Mouse (Mus musculus) forebrain, embryonic 14.5 days (tissue): Measurements from ENCODE around the gene Arhgap6. TPM values are rescaled to one million over a fixed set of nuclear protein-coding genes. Genes with fewer than 3 reads are reported as not detected.

Experiments used
- ATAC-seq: fragments of 200-750 bp; cut with Nextera tagmentation; 2 replicates; pipeline ENCODE4 v1.8.0; 2017; ENCODE audit warnings: mild to moderate bottlenecking, moderate library complexity
- DNase-seq: peaks from one replicate; pipeline ENCODE4 v3.0.0-alpha.2; 2015; ENCODE audit warnings: low spot score
- H3K27ac ChIP-seq: fragments of 300-500 bp; sonication (generic); 2 replicates; pipeline ENCODE4 v1.5.1; 2014; ENCODE audit warnings: low read depth, mild to moderate bottlenecking, control low read depth, low read length, moderate library complexity
- H3K27me3 ChIP-seq: fragments of 300-500 bp; sonication (generic); replicated peaks from 2 replicates; pipeline ENCODE4 v1.6.1; 2014; ENCODE audit warnings: low read length, control low read depth, mixed read lengths; ENCODE audit not compliant: control insufficient read depth, insufficient read depth
- H3K36me3 ChIP-seq: fragments of 300-500 bp; sonication (generic); 2 replicates; pipeline ENCODE4 v1.6.1; 2014; ENCODE audit warnings: low read length, control low read depth; ENCODE audit not compliant: control insufficient read depth, insufficient read depth
- H3K4me1 ChIP-seq: fragments of 300-500 bp; sonication (generic); 2 replicates; pipeline ENCODE4 v1.6.1; 2014; ENCODE audit warnings: antibody characterized with exemption, low read length, control low read depth; ENCODE audit not compliant: control insufficient read depth, insufficient read depth
- H3K4me2 ChIP-seq: fragments of 300-500 bp; sonication (generic); 2 replicates; pipeline ENCODE4 v1.6.1; 2014; ENCODE audit warnings: mild to moderate bottlenecking, control low read depth, low read length
- H3K4me3 ChIP-seq: fragments of 300-500 bp; sonication (generic); 2 replicates; pipeline ENCODE4 v1.5.1; 2014; ENCODE audit warnings: low read depth, low read length, control low read depth
- H3K9ac ChIP-seq: fragments of 300-500 bp; sonication (generic); 2 replicates; pipeline ENCODE4 v1.6.1; 2014; ENCODE audit warnings: mild to moderate bottlenecking, low read length, control low read depth, moderate library complexity
- H3K9me3 ChIP-seq: fragments of 300-500 bp; sonication (generic); replicated peaks from 2 replicates; pipeline ENCODE4 v1.6.1; 2016; ENCODE audit warnings: low read length, control low read depth, mixed read lengths; ENCODE audit not compliant: control insufficient read depth
- WGBS: fragments of 180-500 bp; shearing (Covaris S2); extraction: QIAGEN DNeasy Blood & Tissue Kit; methylation state at CpG from one replicate; pipeline ENCODE4 v1.1.7; 2014; 5-methylcytosine and 5-hydroxymethylcytosine counted together
- polyA plus RNA-seq: library from polyadenylated mRNA; unstranded; fragments of >200 nt; fragmentation: Nextera tagmentation; extraction: Ambion mirVana; gene quantifications from 2 replicates; pipeline ENCODE4 v1.2.1, GENCODE M21; 2014

Arhgap6 gene
- polyA plus RNA-seq, 1 experiment from 2014 or later, result 0.51 TPM

- no peak overlapping the region for H3K27ac ChIP-seq
- H3K4me1 ChIP-seq, result no peaks in the 10 kb centered on the region
- no peak for DNase-seq
- H3K27me3 ChIP-seq, result no peaks in the 10 kb centered on the region
- ATAC-seq, result no peak
- no peak overlapping the region for H3K9ac ChIP-seq
- WGBS, result 88% methylated on average over 3 of the region's 3 CpGs
- H3K4me2 ChIP-seq, result no peak overlapping the region
- H3K36me3 ChIP-seq, result no peaks in the 10 kb centered on the region
- no peaks in the 10 kb centered on the region for H3K9me3 ChIP-seq
- no peak overlapping the region for H3K4me3 ChIP-seq
These were observed 315.1 kb downstream of the Arhgap6 start for GRCm38 (mm10) chrX:169110031-169110430.

GRCm38 (mm10) chrX:169112662-169113061, 317.8 kb downstream of the Arhgap6 start:
- no peak overlapping the region for H3K27ac ChIP-seq
- ATAC-seq, result no peak
- H3K36me3 ChIP-seq, result no peaks in the 10 kb centered on the region
- no peaks in the 10 kb centered on the region for H3K27me3 ChIP-seq
- no peaks in the 10 kb centered on the region for H3K9me3 ChIP-seq
- H3K4me3 ChIP-seq, result no peak overlapping the region
- no peak for DNase-seq
- no peaks in the 10 kb centered on the region for H3K4me1 ChIP-seq
- no peak overlapping the region for H3K9ac ChIP-seq
- H3K4me2 ChIP-seq, result no peak overlapping the region
- 72% methylated on average over 4 of the region's 4 CpGs for WGBS

GRCm38 (mm10) chrX:169123115-169123772, 328.3 kb downstream of the Arhgap6 start:
- WGBS, result 86% methylated on average over 4 of the region's 4 CpGs
- H3K9ac ChIP-seq, result no peak overlapping the region
- no peak for ATAC-seq

GRCm38 (mm10) chrX:169123773-169124151, 328.9 kb downstream of the Arhgap6 start:
- 81% methylated on average over 3 of the region's 3 CpGs for whole genome bisulfite sequencing
- Histone ChIP-seq H3K4me1 (no peaks in the 10 kb centered on the region), H3K9me3 (no peaks in the 10 kb centered on the region), H3K27me3 (no peaks in the 10 kb centered on the region), H3K36me3 (no peaks in the 10 kb centered on the region), H3K4me2 (no peak overlapping the region), H3K27ac (no peak overlapping the region), H3K4me3 (no peak overlapping the region), H3K9ac (no peak overlapping the region)
- DNase-seq (no peak), ATAC-seq (no peak)

More at GRCm38 (mm10) chrX:169123115-169123772, 328.3 kb downstream of the Arhgap6 start:
- DNase-seq, result no peak
- Histone ChIP-seq H3K4me2 (no peak overlapping the region), H3K4me3 (no peak overlapping the region), H3K4me1 (no peaks in the 10 kb centered on the region), H3K36me3 (no peaks in the 10 kb centered on the region), H3K27me3 (no peaks in the 10 kb centered on the region), H3K9me3 (no peaks in the 10 kb centered on the region), H3K27ac (no peak overlapping the region)

- no peak for ATAC-seq
- H3K9me3 ChIP-seq, result no peaks in the 10 kb centered on the region
- H3K4me1 ChIP-seq, result no peaks in the 10 kb centered on the region
- DNase-seq, result no peak
- no peak overlapping the region for H3K4me2 ChIP-seq
- no peak overlapping the region for H3K27ac ChIP-seq
- 91% methylated on average over 7 of the region's 7 CpGs for WGBS
- H3K27me3 ChIP-seq, result no peaks in the 10 kb centered on the region
- H3K9ac ChIP-seq, result no peak overlapping the region
- H3K36me3 ChIP-seq, result no peaks in the 10 kb centered on the region
- no peak overlapping the region for H3K4me3 ChIP-seq
These were observed 344.9 kb downstream of the Arhgap6 start for GRCm38 (mm10) chrX:169139758-169140157.

- Histone ChIP-seq H3K4me2 (no peak overlapping the region), H3K4me3 (no peak overlapping the region), H3K4me1 (no peaks in the 10 kb centered on the region), H3K9ac (no peak overlapping the region), H3K36me3 (no peaks in the 10 kb centered on the region), H3K27ac (no peak overlapping the region), H3K9me3 (no peaks in the 10 kb centered on the region), H3K27me3 (no peaks in the 10 kb centered on the region)
- DNase-seq (no peak), ATAC-seq (no peak)
- 88% methylated on average over 9 of the region's 9 CpGs for WGBS
These were observed 345.6 kb downstream of the Arhgap6 start for GRCm38 (mm10) chrX:169140467-169140866.

- H3K9me3 ChIP-seq, result no peaks in the 10 kb centered on the region
- ATAC-seq, result no peak
- H3K27me3 ChIP-seq, result no peaks in the 10 kb centered on the region
- no peak overlapping the region for H3K27ac ChIP-seq
- no peak overlapping the region for H3K4me2 ChIP-seq
- no peak overlapping the region for H3K4me3 ChIP-seq
- DNase-seq, result no peak
- no peak overlapping the region for H3K9ac ChIP-seq
- H3K36me3 ChIP-seq, result no peaks in the 10 kb centered on the region
- no peaks in the 10 kb centered on the region for H3K4me1 ChIP-seq
These were observed 358.9 kb downstream of the Arhgap6 start for GRCm38 (mm10) chrX:169153805-169154204.

GRCm38 (mm10) chrX:169158385-169158784, 363.5 kb downstream of the Arhgap6 start:
- H3K4me2 ChIP-seq, result no peak overlapping the region
- H3K36me3 ChIP-seq, result no peaks in the 10 kb centered on the region
- no peaks in the 10 kb centered on the region for H3K27me3 ChIP-seq
- H3K27ac ChIP-seq, result no peak overlapping the region
- DNase-seq (no peak), ATAC-seq (no peak)
- H3K9ac ChIP-seq, result no peak overlapping the region
- H3K4me1 ChIP-seq, result no peaks in the 10 kb centered on the region
- no peak overlapping the region for H3K4me3 ChIP-seq
- WGBS, result 84% methylated on average over 6 of the region's 6 CpGs
- no peaks in the 10 kb centered on the region for H3K9me3 ChIP-seq

- Histone ChIP-seq H3K9me3 (no peaks in the 10 kb centered on the region), H3K4me3 (no peak overlapping the region), H3K4me2 (no peak overlapping the region), H3K36me3 (no peaks in the 10 kb centered on the region), H3K27me3 (no peaks in the 10 kb centered on the region), H3K4me1 (no peaks in the 10 kb centered on the region), H3K9ac (no peak overlapping the region), H3K27ac (no peak overlapping the region)
- ATAC-seq (no peak), DNase-seq (no peak)
- WGBS, result 87% methylated on average over 2 of the region's 2 CpGs
These were observed 376.1 kb downstream of the Arhgap6 start for GRCm38 (mm10) chrX:169170981-169171380.
